Mouse (Mus musculus): ENCODE results near the gene Vps29.
A peak's percentile ranks its signal among the peaks of the same experiment; 100 is the strongest.

Gene Vps29

DNA sequence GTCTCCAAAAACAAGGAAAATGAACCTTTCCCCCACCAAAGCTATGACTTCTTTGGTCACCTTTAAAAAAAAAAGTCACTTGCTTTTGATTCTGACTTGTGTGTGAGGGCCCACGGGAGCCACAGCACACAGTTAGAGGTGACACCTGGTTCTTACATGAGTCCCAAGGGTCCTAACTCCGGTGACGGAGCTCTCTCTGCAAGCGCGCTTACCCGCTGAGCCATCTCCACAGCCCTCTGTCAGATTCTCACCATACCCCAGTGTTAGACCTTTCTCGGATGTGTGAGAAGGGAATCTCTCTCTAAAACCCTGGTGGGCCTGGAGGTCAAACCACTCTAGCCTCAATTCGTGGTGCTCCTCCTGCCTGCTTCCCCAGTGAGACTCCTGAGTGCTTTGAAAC, 43.3 kb downstream of the Vps29 start:
- no peak for DNase-seq (ENCODE audit: low spot score in 2 of 2)

DNA sequence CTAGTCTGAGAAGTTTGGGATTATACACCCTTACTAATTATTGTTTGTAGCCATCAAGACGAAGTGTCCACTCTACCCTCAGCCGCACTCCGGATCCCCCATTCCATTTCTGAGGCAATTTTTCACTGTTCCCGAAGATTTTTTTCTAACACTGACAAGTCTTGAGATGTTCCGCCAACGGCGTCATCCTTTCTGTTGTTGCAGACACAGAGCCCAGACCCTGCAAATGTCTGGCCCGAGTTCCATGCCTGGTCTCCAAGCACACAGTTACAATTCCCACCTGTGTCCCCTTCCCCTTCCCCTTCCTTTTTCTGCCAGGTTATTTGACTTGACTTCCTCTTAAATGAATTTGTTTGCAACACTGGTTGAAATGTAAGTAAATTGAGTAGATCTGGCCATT, 45.7 kb downstream of the Vps29 start:
- DNase-seq (ENCODE audit: low spot score in 2 of 2), result peak in 1 of 2 experiments; percentile 19

DNA sequence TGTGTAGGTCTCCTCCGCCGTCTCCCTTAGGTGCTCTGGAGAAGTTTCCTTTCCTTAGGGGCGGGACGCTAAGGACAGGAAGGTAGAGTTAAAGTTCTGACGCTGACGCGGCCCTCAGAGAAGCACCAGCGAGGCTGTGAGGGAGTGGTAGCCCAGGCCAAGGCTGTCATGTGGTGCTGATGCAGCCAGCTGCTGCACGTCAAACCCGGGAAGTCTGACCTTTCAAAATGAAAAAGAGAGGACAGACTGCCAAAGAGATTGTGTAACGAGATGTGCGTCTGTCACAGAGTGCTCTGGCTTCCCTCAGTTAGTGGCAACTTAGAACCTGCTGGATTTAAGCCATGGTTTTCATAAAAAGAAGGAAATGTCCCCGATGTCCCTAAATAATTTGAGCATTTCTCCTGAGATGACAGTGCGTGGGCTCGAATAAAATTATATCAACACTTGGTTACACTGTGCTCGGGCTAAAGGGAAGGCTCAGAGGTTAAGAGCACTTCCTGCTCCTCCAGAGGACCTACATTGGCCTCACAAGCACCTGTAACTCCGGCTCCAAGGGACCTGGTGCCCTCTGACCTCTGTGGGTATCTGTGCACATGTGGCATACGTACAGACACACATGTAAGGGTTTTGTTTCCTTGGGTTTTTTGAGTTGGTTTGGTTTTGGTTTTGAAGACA, 46.6 kb downstream of the Vps29 start:
- DNase-seq (ENCODE audit: low spot score in 2 of 2), result peak in 1 of 2 experiments; percentile 42

DNA sequence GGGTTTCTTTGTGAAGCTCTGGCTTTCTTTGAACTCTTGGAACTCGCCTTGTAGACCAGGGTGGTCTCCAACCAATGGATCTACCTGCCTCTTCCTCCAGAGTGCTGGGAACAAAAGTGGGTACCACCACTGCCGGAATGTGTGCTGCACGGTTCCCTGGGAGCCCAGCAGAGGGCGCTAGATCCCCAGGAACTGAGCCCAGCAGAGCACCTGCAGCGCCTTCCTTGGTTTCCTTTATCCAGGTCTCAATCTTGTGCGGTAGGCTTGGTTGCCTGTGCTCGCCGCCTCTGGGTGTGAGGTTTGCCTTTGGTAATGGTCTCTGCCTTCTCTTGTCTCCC, 47.1 kb downstream of the Vps29 start:
- DNase-seq (ENCODE audit: low spot score in 2 of 2), result peak; percentile 43 to 81

DNA sequence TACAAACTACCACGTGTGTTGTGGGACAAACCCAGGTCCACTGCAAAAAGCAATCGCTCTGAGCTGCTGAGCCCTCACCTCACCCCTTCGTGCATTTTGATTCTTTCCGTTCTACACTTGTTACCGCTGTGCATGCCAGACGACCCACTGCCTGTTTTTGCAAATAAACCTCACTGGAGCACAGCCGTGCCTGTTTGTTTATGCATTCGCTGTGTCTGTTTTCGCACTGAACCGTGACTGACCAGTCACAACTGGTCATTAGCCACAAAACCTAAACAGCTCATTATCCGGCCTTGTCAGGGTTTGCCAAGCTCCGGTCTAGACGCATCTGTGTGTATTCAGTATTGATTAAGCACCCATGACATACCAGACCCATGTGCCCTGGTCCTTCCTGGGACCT, 48.0 kb downstream of the Vps29 start:
- no peak for DNase-seq (ENCODE audit: low spot score in 2 of 2)

DNA sequence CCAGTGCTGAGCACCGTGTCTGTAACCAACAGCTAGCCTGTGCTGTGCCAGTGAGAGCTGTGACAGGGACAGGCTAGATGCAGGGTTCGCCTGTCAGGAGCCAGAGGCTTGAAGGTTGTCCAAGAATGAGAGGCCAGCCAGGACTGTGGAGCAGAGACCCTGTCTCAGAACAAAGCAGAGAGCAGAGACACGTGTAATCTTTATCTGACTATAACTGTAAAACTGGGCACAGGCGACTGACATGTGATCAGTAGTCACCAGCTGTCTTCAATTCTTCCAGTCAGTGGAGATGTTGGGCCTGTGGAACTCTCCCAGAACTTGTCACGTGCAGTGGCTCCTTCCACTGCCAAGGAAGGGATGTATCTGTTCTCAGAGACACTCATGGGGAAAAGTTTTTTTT, 48.6 kb downstream of the Vps29 start:
- DNase-seq (ENCODE audit: low spot score in 2 of 2), result peak in 1 of 2 experiments; percentile 39

DNA sequence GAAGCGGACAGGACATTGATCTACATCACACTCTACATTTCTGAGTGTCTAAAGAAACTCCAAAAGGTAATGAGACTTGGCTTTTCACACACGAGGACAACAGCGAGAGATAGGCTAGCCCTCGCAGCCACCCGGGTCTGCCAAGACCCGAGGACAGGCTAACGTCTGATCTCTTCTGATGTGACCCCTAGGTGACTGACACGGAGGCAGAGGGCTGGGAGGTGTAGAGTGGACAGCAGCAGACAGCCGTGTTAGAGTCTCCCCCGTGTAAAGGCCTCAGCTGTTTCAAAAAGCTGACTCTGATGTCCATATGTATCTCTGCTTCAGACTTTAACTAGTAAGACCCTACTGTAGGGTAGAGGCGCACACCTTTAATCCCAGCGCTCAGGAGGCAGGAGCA, 49.2 kb downstream of the Vps29 start:
- no peak for DNase-seq (ENCODE audit: low spot score in 2 of 2)

DNA sequence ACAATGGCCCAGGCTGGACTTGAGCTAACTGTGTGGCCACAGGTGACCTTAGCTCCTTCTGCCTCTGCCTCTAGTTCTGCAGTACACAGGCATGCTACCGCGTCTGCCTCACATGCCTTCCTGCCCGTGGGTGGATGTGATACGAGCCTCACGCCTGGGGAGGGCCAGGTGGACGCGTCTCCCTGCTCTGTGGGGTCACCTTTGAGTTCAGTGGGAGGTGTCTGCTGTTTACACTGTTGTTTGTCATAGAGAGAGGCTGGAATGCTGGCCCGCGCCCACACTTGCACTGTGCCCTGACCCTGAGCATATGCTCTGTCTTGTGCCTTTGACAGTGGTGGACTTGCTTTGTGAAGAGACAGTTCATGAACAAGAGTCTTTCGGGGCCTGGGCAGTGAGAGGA, 51.4 kb downstream of the Vps29 start:
- no peak for DNase-seq (ENCODE audit: low spot score in 2 of 2)

DNA sequence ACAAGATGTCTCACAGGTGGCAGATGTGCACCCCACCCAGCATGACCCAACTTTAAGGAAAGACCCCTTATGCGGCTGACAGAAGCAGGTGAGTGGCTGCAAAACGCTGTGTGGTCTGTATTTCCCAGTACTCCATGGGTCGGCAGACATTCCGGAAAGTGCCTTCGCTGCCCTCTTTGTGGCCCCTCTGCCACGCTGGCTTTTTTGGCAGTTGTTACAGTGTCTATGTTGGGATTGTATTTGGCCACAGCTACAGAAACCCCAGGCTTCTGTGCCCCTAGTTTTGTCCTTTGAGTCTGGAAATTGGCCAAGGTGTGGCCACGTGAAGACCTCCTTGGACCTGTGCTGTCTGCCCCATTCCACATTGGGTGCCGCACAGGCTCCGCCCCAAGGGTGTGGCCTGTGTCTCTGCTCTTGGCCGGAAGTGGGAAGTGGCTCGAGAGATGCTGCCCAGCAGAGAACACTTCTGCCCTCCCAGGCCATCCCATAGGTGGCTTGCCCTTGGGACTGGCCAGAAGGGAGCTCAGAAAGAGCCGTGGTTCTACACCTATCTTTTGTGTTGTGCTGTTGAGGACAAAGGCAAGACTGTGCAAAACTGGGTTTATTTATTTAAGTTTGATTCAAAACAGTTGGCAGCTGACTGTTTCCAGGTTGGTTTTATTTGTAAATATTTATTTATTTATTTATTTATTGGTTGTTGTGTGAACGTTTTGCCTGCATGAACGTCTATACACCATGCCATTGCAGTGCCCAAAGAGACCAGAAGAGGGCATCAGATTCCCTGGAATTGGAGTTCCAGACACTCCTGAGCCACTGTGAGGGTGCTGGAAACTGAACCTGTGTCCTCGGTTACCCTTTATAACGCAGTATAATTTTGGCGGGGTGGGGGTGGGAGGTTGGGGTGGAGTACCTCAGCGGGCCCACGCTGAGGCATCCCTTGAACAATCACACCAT, 55.8 kb downstream of the Vps29 start:
- no peak for DNase-seq (ENCODE audit: low spot score in 2 of 2)

DNA sequence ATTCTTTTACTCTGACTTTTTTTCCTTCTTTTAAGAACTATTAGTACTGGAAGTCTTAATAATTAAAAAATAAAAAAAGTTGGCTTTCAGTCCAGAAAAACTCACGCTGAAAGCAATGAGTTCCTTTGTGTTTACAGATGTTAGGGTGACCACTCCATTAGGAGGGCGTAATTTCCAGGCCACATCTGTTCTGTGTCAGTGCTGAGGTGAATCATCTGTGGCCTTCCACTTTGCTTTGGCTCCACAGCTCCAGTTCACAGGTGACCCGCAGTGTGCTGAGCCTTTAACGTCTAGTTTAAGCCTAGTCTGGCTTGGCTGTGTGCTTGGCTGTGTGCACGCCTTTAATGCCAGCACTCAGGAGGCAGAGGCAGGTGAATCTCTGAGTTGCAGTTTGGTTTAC, 57.7 kb downstream of the Vps29 start:
- no peak for DNase-seq (ENCODE audit: low spot score in 2 of 2)

DNA sequence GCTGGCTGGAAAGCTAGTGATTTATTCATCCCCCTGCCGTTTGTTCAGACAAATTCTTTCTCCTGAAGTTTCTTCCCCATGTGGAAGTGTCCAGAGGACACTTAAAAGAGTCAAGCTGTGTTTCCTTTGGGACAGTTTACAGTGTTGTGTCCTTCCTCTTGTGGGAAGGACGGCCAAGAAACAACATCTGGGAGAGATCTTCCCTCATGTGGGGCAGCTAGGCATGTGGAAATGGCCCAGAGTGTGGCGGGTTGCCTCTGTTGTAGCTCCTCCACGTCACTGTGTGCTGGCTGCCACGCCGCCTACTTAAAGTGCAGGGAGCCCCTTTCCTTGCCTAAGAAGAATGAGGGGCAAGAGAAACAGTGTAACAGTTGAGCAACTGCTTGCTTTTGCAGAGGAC, 58.7 kb downstream of the Vps29 start:
- DNase-seq (ENCODE audit: low spot score in 2 of 2), result no peak

DNA sequence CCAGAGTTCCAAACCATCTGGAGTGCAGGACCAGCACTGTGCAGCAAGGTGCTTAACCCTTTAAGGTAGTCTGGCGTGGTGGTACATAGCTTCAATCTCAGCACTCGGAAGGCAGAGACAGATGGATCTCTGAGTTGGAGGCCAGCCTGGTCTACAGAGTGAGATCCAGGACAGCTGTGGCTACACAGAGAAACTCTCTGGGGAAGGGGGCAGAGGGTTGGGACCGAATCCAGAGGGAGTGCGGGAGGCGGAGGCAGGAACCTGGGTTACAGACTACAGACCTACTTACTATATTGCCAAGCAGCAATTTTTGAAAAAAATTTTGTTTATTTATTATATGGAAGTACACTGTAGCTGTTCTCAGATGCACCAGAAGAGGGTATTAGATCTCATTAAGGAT, 60.2 kb downstream of the Vps29 start:
- DNase-seq (ENCODE audit: low spot score in 2 of 2), result no peak

All from urinary bladder, postnatal 4 days (tissue).